Mouse (Mus musculus) MEL (cell line): ENCODE results near the gene Got1.

Experiments
- CTCF ChIP-seq, 3 experiments: IDR thresholded peaks in 2 of 3; conservative IDR thresholded peaks in 1 of 3; 2 replicates each; pipeline ENCODE4 v1.5.1; 2011 to 2012; ENCODE audit warnings: low read length in 3 of 3, low read depth in 2 of 3, mild to moderate bottlenecking in 2 of 3, improper control_type of control experiment in 1 of 3, inconsistent platforms in 1 of 3, mixed read lengths in 1 of 3, moderate library complexity in 1 of 3; ENCODE audit not compliant: control insufficient read depth in 1 of 3, insufficient read depth in 1 of 3, poor library complexity in 1 of 3, severe bottlenecking in 1 of 3
- MAFK ChIP-seq: IDR thresholded peaks from 2 replicates; pipeline ENCODE4 v1.6.1; 2011; ENCODE audit warnings: low read depth, mild to moderate bottlenecking, low read length, improper control_type of control experiment, borderline replicate concordance
- SIN3A ChIP-seq: IDR thresholded peaks from 2 replicates; pipeline ENCODE4 v1.6.1; 2012; ENCODE audit warnings: low read length, improper control_type of control experiment, inconsistent platforms

DNA sequence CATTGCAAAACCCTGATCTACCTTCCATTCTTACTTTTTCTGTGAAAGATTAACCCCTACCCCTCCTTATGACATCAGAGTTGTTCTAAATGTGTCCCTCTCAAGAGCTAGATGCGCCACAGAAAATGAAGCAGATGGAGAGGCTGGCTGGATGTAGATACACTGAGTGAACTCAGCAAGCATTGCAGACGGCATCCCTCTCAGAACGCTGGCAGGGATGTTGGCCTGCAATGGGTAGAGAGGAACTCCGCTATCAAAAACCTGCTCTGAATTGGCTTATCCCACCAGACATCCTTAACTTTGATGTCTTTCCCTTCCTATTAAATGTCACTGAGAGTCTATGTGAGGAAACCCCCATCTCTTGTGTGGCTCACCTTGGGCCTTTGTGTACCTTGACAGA, 37.4 kb upstream of the Got1 start:
- TF ChIP-seq MAFK, result no peak
- no peak for TF ChIP-seq CTCF (IDR thresholded peaks at IDR 0.05 in 2 of 3, conservative IDR thresholded peaks at IDR 0.05 in 1 of 3; ENCODE audit: control insufficient read depth in 1 of 3, insufficient read depth in 1 of 3, low read depth in 2 of 3, low read length in 3 of 3, poor library complexity in 1 of 3, severe bottlenecking in 1 of 3)
- no peak for TF ChIP-seq SIN3A
